ENCODE assay signal across 11 mouse cellular contexts in genomic region chr17:89144806-89145205, GRCm38 (mm10). TPM values are rescaled to one million over a fixed set of nuclear protein-coding genes. Genes with fewer than 3 reads are reported as not detected.
"Had no signal": no experiment of that assay in that cellular context is flagged by ENCODE, and none has a peak within 500 bp of the region (broad histone marks: within the 10 kb centered on the region; RNA-seq: fewer than 3 reads in every experiment).

No protein-coding gene starts in this region.

- DNase-seq: kidney, adult 2 months; kidney, postnatal 14 days; left cerebral cortex, postnatal 4 days; lung, adult 18-20 months; right cerebral cortex, adult 18-20 months; right cerebral cortex, postnatal 25 days; thymus, postnatal 36 days had no signal

RNA-seq across cellular contexts. Expression of gene Fshr, which starts 55.7 kb away (rescaled TPM):
- total RNA-seq: layer of hippocampus, postnatal 14 days; left cerebral cortex, adult 18-20 months; left cerebral cortex, postnatal 10 days; left cerebral cortex, postnatal 4 days; liver, adult 2 months had no signal
